Mouse (Mus musculus): ENCODE data around the gene Mllt10.

- TF ChIP-seq CTCF (IDR thresholded peaks at IDR 0.05; ENCODE audit: low read depth) (no peak), EP300 (IDR thresholded peaks at IDR 0.05; ENCODE audit: low read depth) (no peak)
These were observed 4.9 kb downstream of the Mllt10 start for GRCm38 (mm10) chr2:18059891-18060290.

Measured in liver, embryonic 14.5 days (tissue).